In the genomic region with DNA sequence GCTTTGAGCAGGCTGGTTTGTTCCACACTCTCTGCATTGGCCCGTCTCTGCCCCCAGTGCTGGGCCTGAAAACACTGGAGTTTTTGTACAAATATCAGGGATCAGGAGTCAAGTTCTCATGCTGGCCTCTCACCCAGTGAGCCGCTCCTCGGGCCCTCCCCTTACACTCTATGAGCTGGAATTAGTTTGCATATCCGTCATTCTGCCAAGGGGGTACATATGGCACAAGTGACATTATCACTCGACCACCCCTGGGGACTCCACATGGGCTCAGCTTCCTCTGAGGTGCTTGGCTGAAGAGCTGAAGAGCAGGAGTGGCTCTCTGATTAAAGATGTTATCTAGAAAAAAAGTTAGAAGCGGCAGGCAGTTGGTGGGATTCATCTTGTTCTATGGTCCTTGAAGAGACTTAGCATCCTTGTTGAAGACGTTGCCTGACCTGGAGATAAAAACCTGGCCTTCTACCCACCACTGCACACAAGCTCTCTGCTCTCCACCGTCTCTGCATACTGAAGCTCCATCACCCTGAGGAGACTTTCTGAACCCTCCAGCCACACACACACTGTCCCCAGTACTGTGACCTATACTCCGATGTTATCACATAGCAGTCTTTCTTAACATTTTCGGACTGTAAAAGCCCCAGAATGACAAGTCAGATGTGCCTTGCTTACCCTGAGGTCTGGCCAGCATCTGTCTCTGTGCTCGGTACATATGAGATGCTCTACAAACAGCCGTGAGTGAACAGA, we compare ENCODE assay signal across 17 mouse cellular contexts.
A peak's percentile ranks its signal among the peaks of the same experiment; 100 is the strongest.
DNase-seq lines count a peak whose midpoint lies in the region; ATAC-seq and TF ChIP-seq lines count a peak whose summit lies in the region.
"Had no signal": no experiment of that assay in that cellular context is flagged by ENCODE, and none has a peak within 500 bp of the region (broad histone marks: within the 10 kb centered on the region; RNA-seq: fewer than 3 reads in every experiment).

No protein-coding gene starts in this region.

- H3K4me2 ChIP-seq in midbrain, embryonic 13.5 days (replicated peaks): no peak overlapping the region
- H3K4me2 ChIP-seq in embryonic facial prominence, embryonic 13.5 days: peak overlapping the region; percentile 23
- peak overlapping the region; percentile 40; the same call in 1 of the 2 replicates for H3K4me2 ChIP-seq in midbrain, embryonic 15.5 days
- no peak overlapping the region for H3K4me2 ChIP-seq in lung, postnatal 0 days (replicated peaks; ENCODE audit: low read depth, low read length)

- no peak overlapping the region for H3K4me3 ChIP-seq in heart, embryonic 10.5 days
- H3K4me3 ChIP-seq in midbrain, embryonic 13.5 days (replicated peaks): no peak overlapping the region
- H3K4me3 ChIP-seq in midbrain, embryonic 10.5 days: no peak overlapping the region
- H3K4me3 ChIP-seq in embryonic facial prominence, embryonic 13.5 days: no peak overlapping the region
- H3K4me3 ChIP-seq in midbrain, embryonic 15.5 days: no peak overlapping the region
- no peak overlapping the region for H3K4me3 ChIP-seq in lung, postnatal 0 days (ENCODE audit: low read depth, low read length)

- WGBS in heart, embryonic 10.5 days: 41% methylated on average over 12 of the region's 12 CpGs
- 59% methylated on average over 12 of the region's 12 CpGs for WGBS in midbrain, embryonic 13.5 days
- WGBS in midbrain, embryonic 10.5 days: 59% methylated on average over 12 of the region's 12 CpGs
- 45% methylated on average over 12 of the region's 12 CpGs for WGBS in embryonic facial prominence, embryonic 13.5 days
- WGBS in midbrain, embryonic 15.5 days: 60% methylated on average over 12 of the region's 12 CpGs
- WGBS in lung, postnatal 0 days: 56% methylated on average over 12 of the region's 12 CpGs

- DNase-seq in heart, embryonic 10.5 days (ENCODE audit: low spot score): peak; percentile 54
- DNase-seq in heart, adult 18-20 months: no peak
- DNase-seq in midbrain, embryonic 10.5 days (ENCODE audit: low spot score): no peak
- no peak for DNase-seq in spleen, postnatal 14 days (ENCODE audit: low spot score in 2 of 2)
- no peak for DNase-seq in lung, postnatal 0 days (ENCODE audit: low spot score)
- DNase-seq: cerebellum, adult 11 months; cerebellum, postnatal 36 days; gastrocnemius, postnatal 10 days; heart, postnatal 36 days; kidney, adult 18-20 months; kidney, postnatal 4 days; lung, postnatal 4 days; right cerebral cortex, adult 18-20 months; thymus, postnatal 4 days had no signal

- 0 out of 2 replicates have a peak overlapping the region, but pooled peaks have one; percentile 26 for H3K27ac ChIP-seq in heart, embryonic 10.5 days
- 0 out of 2 replicates have a peak overlapping the region, but pooled peaks have one; percentile 11 for H3K27ac ChIP-seq in midbrain, embryonic 13.5 days
- H3K27ac ChIP-seq in midbrain, embryonic 10.5 days (replicated peaks): no peak overlapping the region
- peak overlapping the region; percentile 69 for H3K27ac ChIP-seq in embryonic facial prominence, embryonic 13.5 days
- no peak overlapping the region for H3K27ac ChIP-seq in midbrain, embryonic 15.5 days
- H3K27ac ChIP-seq in lung, postnatal 0 days (ENCODE audit: low read length): no peak overlapping the region

- H3K36me3 ChIP-seq in heart, embryonic 10.5 days: no peaks in the 10 kb centered on the region
- no peaks in the 10 kb centered on the region for H3K36me3 ChIP-seq in midbrain, embryonic 13.5 days
- no peaks in the 10 kb centered on the region for H3K36me3 ChIP-seq in midbrain, embryonic 10.5 days
- H3K36me3 ChIP-seq in embryonic facial prominence, embryonic 13.5 days: no peaks in the 10 kb centered on the region
- no peaks in the 10 kb centered on the region for H3K36me3 ChIP-seq in midbrain, embryonic 15.5 days (replicated peaks)
- H3K36me3 ChIP-seq in lung, postnatal 0 days (ENCODE audit: insufficient read depth, low read length): no peaks in the 10 kb centered on the region

- TF ChIP-seq EP300 in lung, postnatal 0 days (IDR thresholded peaks at IDR 0.05): no peak

- TF ChIP-seq CTCF in lung, postnatal 0 days (IDR thresholded peaks at IDR 0.05): no peak

- peaks cover 25% of the 10 kb centered on the region; the same call in 1 of the 2 replicates for H3K27me3 ChIP-seq in heart, embryonic 10.5 days (ENCODE audit: insufficient read depth, poor library complexity, severe bottlenecking)
- H3K27me3 ChIP-seq in midbrain, embryonic 13.5 days: no peaks in the 10 kb centered on the region
- H3K27me3 ChIP-seq in midbrain, embryonic 10.5 days (ENCODE audit: low read depth, poor library complexity, severe bottlenecking): peaks cover 5% of the 10 kb centered on the region; the same call in 1 of the 2 replicates
- H3K27me3 ChIP-seq in embryonic facial prominence, embryonic 13.5 days: peaks cover 15% of the 10 kb centered on the region; the same call in 1 of the 2 replicates
- H3K27me3 ChIP-seq in midbrain, embryonic 15.5 days (replicated peaks): no peaks in the 10 kb centered on the region
- no peaks in the 10 kb centered on the region for H3K27me3 ChIP-seq in lung, postnatal 0 days (replicated peaks; ENCODE audit: insufficient read depth, low read length)

- H3K4me1 ChIP-seq in heart, embryonic 10.5 days: peaks cover 25% of the 10 kb centered on the region
- peaks cover 13% of the 10 kb centered on the region for H3K4me1 ChIP-seq in midbrain, embryonic 13.5 days (replicated peaks)
- peaks cover 16% of the 10 kb centered on the region for H3K4me1 ChIP-seq in midbrain, embryonic 10.5 days
- peaks cover 58% of the 10 kb centered on the region for H3K4me1 ChIP-seq in embryonic facial prominence, embryonic 13.5 days
- peaks cover 11% of the 10 kb centered on the region for H3K4me1 ChIP-seq in midbrain, embryonic 15.5 days
- 0 out of 2 replicates have a peak, but pooled peaks cover 4% of the 10 kb centered on the region for H3K4me1 ChIP-seq in lung, postnatal 0 days (ENCODE audit: insufficient read depth, low read depth, low read length)

- H3K9me3 ChIP-seq in heart, embryonic 10.5 days: no peaks in the 10 kb centered on the region
- H3K9me3 ChIP-seq in midbrain, embryonic 13.5 days: no peaks in the 10 kb centered on the region
- H3K9me3 ChIP-seq in midbrain, embryonic 10.5 days (replicated peaks): no peaks in the 10 kb centered on the region
- no peaks in the 10 kb centered on the region for H3K9me3 ChIP-seq in embryonic facial prominence, embryonic 13.5 days
- no peaks in the 10 kb centered on the region for H3K9me3 ChIP-seq in midbrain, embryonic 15.5 days
- H3K9me3 ChIP-seq in lung, postnatal 0 days (ENCODE audit: low read length): no peaks in the 10 kb centered on the region

- peak; percentile 40; the same call in 1 of the 2 replicates for ATAC-seq in midbrain, embryonic 13.5 days
- ATAC-seq in embryonic facial prominence, embryonic 13.5 days (ENCODE audit: insufficient number of reproducible peaks, insufficient read depth, low FRiP score, low TSS enrichment, low read depth): no peak
- no peak; the same call in 1 of the 2 replicates for ATAC-seq in midbrain, embryonic 15.5 days (replicated peaks)
- ATAC-seq in lung, postnatal 0 days: no peak

- no peak overlapping the region for H3K9ac ChIP-seq in midbrain, embryonic 13.5 days (replicated peaks)
- no peak overlapping the region; the same call in 1 of the 2 replicates for H3K9ac ChIP-seq in embryonic facial prominence, embryonic 13.5 days
- no peak overlapping the region for H3K9ac ChIP-seq in midbrain, embryonic 15.5 days
- H3K9ac ChIP-seq in lung, postnatal 0 days (replicated peaks; ENCODE audit: low read depth): no peak overlapping the region

Comparison
In these comparisons a context has a peak if more than half of its experiments do, and no peak if none do; other contexts are left out.
1. H3K27ac ChIP-seq: peak in heart, embryonic 10.5 days (single experiment), midbrain, embryonic 13.5 days (single experiment) and embryonic facial prominence, embryonic 13.5 days (single experiment); none in midbrain, embryonic 10.5 days (single experiment), midbrain, embryonic 15.5 days (single experiment) and lung, postnatal 0 days (single experiment).
2. H3K4me2 ChIP-seq: peak in embryonic facial prominence, embryonic 13.5 days (single experiment) and midbrain, embryonic 15.5 days (single experiment); none in midbrain, embryonic 13.5 days (single experiment) and lung, postnatal 0 days (single experiment).